Comparison of ENCODE assay signal across 8 mouse cellular contexts in genomic region chr11:118738855-118739832, GRCm38 (mm10).
A peak's percentile ranks its signal among the peaks of the same experiment; 100 is the strongest.
DNase-seq lines count a peak whose midpoint lies in the region; ATAC-seq and TF ChIP-seq lines count a peak whose summit lies in the region.

No protein-coding gene starts in this region.

- no peak overlapping the region for H3K9ac ChIP-seq in hindbrain, postnatal 0 days (replicated peaks; ENCODE audit: low read length)

- H3K27ac ChIP-seq in hindbrain, postnatal 0 days, result peak overlapping the region; percentile 17; the same call in 1 of the 2 replicates

- H3K27me3 ChIP-seq in hindbrain, postnatal 0 days (ENCODE audit: insufficient read depth, low read length), result no peaks in the 10 kb centered on the region

- WGBS in hindbrain, postnatal 0 days, result 9% methylated on average over 23 of the region's 23 CpGs

- peaks cover 18% of the 10 kb centered on the region for H3K4me1 ChIP-seq in hindbrain, postnatal 0 days (ENCODE audit: insufficient read depth, low read length)

- H3K36me3 ChIP-seq in hindbrain, postnatal 0 days (ENCODE audit: insufficient read depth, low read length), result no peaks in the 10 kb centered on the region

- H3K4me3 ChIP-seq in hindbrain, postnatal 0 days (ENCODE audit: low read length), result no peak overlapping the region

- peak; percentile 82 for DNase-seq in gastrocnemius, adult 18-20 months (ENCODE audit: low spot score)
- peak; percentile 95 for DNase-seq in hindbrain, postnatal 0 days (ENCODE audit: low spot score)
- DNase-seq in left cerebral cortex, adult 11 months (ENCODE audit: low spot score), result peak; percentile 81
- DNase-seq in lung, postnatal 4 days, result peak; percentile 71 to 82
- peak; percentile 89 for DNase-seq in right cerebral cortex, adult 18-20 months
- DNase-seq in urinary bladder, postnatal 14 days (ENCODE audit: low spot score), result peak; percentile 79

- H3K9me3 ChIP-seq in hindbrain, postnatal 0 days (ENCODE audit: low read length), result no peaks in the 10 kb centered on the region

- peak overlapping the region; percentile 24 for H3K4me2 ChIP-seq in hindbrain, postnatal 0 days (ENCODE audit: low read depth, low read length)

- TF ChIP-seq CTCF in hindbrain, postnatal 0 days (IDR thresholded peaks at IDR 0.05; ENCODE audit: low read depth), result peak; percentile 98

- ATAC-seq in activated CD4-positive, CD25-positive, alpha-beta regulatory T cell, adult 4 months, result peak; percentile 32
- peak; percentile 55 for ATAC-seq in common myeloid progenitor, adult 5-6 weeks (replicated peaks; ENCODE audit: low read depth, poor library complexity, severe bottlenecking)
- peak; percentile 52 for ATAC-seq in hindbrain, postnatal 0 days
